In the genomic region with DNA sequence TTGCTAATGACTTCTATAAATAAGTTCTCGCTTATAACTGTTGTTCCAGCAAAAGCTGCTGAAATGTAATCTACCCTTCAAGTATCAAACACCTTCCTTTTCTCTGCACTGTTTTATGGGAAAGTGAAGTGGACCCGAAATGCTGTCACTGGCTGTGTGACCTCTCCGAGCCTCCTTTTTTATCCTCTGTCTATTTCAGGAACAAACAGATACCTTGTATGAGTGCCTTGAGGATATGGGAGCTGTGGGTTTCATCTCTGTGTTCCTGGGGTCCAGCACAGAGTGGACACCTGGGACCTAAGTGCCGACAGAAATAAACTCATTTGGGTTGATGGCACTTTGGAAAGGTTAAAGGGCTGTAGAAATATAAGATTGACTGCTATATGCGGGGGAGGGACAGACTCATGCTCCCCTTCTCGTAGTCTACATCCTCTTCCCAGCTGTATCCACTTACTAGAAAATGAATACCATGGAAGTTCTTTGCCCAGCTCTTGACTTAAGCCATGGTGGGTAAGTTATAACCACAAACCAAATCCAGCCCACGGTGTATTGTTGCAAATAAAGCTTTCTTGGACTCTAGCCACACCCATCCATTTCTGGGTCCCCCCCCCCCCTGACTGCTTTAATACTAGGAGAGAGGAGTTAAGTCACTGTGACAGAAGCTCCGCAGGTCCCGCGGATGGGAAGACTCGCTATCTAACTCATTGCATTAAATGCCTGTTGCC, we compare ENCODE assay signal across 20 mouse cellular contexts.
DNase-seq lines count a peak whose midpoint lies in the region; ATAC-seq and TF ChIP-seq lines count a peak whose summit lies in the region.
"Had no signal": no experiment of that assay in that cellular context is flagged by ENCODE, and none has a peak within 500 bp of the region (broad histone marks: within the 10 kb centered on the region; RNA-seq: fewer than 3 reads in every experiment).

No protein-coding gene starts in this region.

- no peak for TF ChIP-seq POLR2A in thymus, adult 2 months (IDR thresholded peaks at IDR 0.05; ENCODE audit: control insufficient read depth, extremely low read depth, insufficient read depth, low read length, poor library complexity)

- H3K27ac ChIP-seq in heart, embryonic 12.5 days (ENCODE audit: poor library complexity, severe bottlenecking) = no peak overlapping the region
- peak overlapping the region; percentile 8; the same call in 1 of the 2 replicates for H3K27ac ChIP-seq in heart, embryonic 16.5 days (ENCODE audit: low read length)
- H3K27ac ChIP-seq in embryonic facial prominence, embryonic 13.5 days = no peak overlapping the region
- H3K27ac ChIP-seq in thymus, adult 2 months (ENCODE audit: control insufficient read depth, insufficient read depth, low read length) = no peak overlapping the region
- H3K27ac ChIP-seq: forebrain, embryonic 12.5 days; hindbrain, embryonic 12.5 days had no signal

- no peak for TF ChIP-seq CTCF in thymus, adult 2 months (IDR thresholded peaks at IDR 0.05; ENCODE audit: borderline replicate concordance, control insufficient read depth, extremely low read depth, insufficient read depth, low read length, poor library complexity)

- H3K36me3 ChIP-seq in heart, embryonic 12.5 days = no peaks in the 10 kb centered on the region
- H3K36me3 ChIP-seq in heart, embryonic 16.5 days (ENCODE audit: control insufficient read depth, insufficient read depth) = no peaks in the 10 kb centered on the region
- H3K36me3 ChIP-seq in embryonic facial prominence, embryonic 13.5 days = no peaks in the 10 kb centered on the region
- no peaks in the 10 kb centered on the region for H3K36me3 ChIP-seq in thymus, adult 2 months (ENCODE audit: control insufficient read depth, insufficient read depth, low read length)
- H3K36me3 ChIP-seq: forebrain, embryonic 12.5 days; hindbrain, embryonic 12.5 days had no signal

- peak overlapping the region; percentile 19; the same call in 1 of the 2 replicates for H3K4me2 ChIP-seq in heart, embryonic 12.5 days
- peak overlapping the region; percentile 28 for H3K4me2 ChIP-seq in heart, embryonic 16.5 days (ENCODE audit: low read depth, low read length)
- peak overlapping the region; percentile 36 for H3K4me2 ChIP-seq in embryonic facial prominence, embryonic 13.5 days
- H3K4me2 ChIP-seq: forebrain, embryonic 12.5 days; heart, embryonic 11.5 days; hindbrain, embryonic 12.5 days had no signal

- no peaks in the 10 kb centered on the region for H3K27me3 ChIP-seq in heart, embryonic 12.5 days (replicated peaks)
- H3K27me3 ChIP-seq in heart, embryonic 16.5 days (ENCODE audit: control insufficient read depth, insufficient read depth, low read length) = no peaks in the 10 kb centered on the region
- H3K27me3 ChIP-seq in embryonic facial prominence, embryonic 13.5 days = no peaks in the 10 kb centered on the region
- H3K27me3 ChIP-seq in thymus, adult 2 months (ENCODE audit: control insufficient read depth, insufficient read depth, low read length) = no peaks in the 10 kb centered on the region
- H3K27me3 ChIP-seq: forebrain, embryonic 12.5 days; hindbrain, embryonic 12.5 days had no signal

- DNase-seq in heart, adult 11 months = no peak
- no peak for DNase-seq in heart, postnatal 36 days
- no peak for DNase-seq in adrenal gland, postnatal 14 days
- DNase-seq in thymus, adult 2 months = no peak
- DNase-seq: adrenal gland, postnatal 10 days; cerebellum, adult 11-12 months; cerebellum, adult 9-10 months; cerebellum, postnatal 25 days; forebrain, postnatal 0 days; gastrocnemius, postnatal 25 days; heart, postnatal 4 days had no signal

- intact Hi-C loops in heart, postnatal 36 days (cut with DNase I) = no loop called here

- peaks cover 21% of the 10 kb centered on the region for H3K4me1 ChIP-seq in heart, embryonic 12.5 days (replicated peaks)
- H3K4me1 ChIP-seq in heart, embryonic 16.5 days (ENCODE audit: control insufficient read depth, insufficient read depth, low read length) = peaks cover 7% of the 10 kb centered on the region; the same call in 1 of the 2 replicates
- H3K4me1 ChIP-seq in embryonic facial prominence, embryonic 13.5 days = peaks cover 16% of the 10 kb centered on the region
- H3K4me1 ChIP-seq in thymus, adult 2 months (replicated peaks; ENCODE audit: control insufficient read depth, insufficient read depth, low read length) = no peaks in the 10 kb centered on the region
- H3K4me1 ChIP-seq: forebrain, embryonic 12.5 days; hindbrain, embryonic 12.5 days had no signal

- ATAC-seq in heart, embryonic 12.5 days (ENCODE audit: insufficient number of reproducible peaks, low FRiP score) = peak; percentile 36; the same call in 1 of the 2 replicates
- ATAC-seq in heart, embryonic 16.5 days (replicated peaks; ENCODE audit: extremely low read depth, insufficient read depth, low FRiP score) = peak; percentile 77; the same call in 1 of the 2 replicates
- peak; percentile 64; the same call in 1 of the 2 replicates for ATAC-seq in embryonic facial prominence, embryonic 13.5 days (ENCODE audit: insufficient number of reproducible peaks, insufficient read depth, low FRiP score, low TSS enrichment, low read depth)
- ATAC-seq: forebrain, postnatal 0 days; hindbrain, embryonic 16.5 days; inflammation-experienced regulatory T-cells, adult 6 months; intestine, postnatal 0 days had no signal

- no peaks in the 10 kb centered on the region for H3K9me3 ChIP-seq in heart, embryonic 12.5 days (replicated peaks)
- no peaks in the 10 kb centered on the region for H3K9me3 ChIP-seq in heart, embryonic 16.5 days (replicated peaks; ENCODE audit: control insufficient read depth, low read length)
- no peaks in the 10 kb centered on the region for H3K9me3 ChIP-seq in embryonic facial prominence, embryonic 13.5 days
- H3K9me3 ChIP-seq: forebrain, embryonic 12.5 days; hindbrain, embryonic 12.5 days had no signal

- no peak overlapping the region for H3K9ac ChIP-seq in heart, embryonic 12.5 days
- no peak overlapping the region for H3K9ac ChIP-seq in heart, embryonic 16.5 days (ENCODE audit: low read length)
- no peak overlapping the region for H3K9ac ChIP-seq in embryonic facial prominence, embryonic 13.5 days
- H3K9ac ChIP-seq: forebrain, embryonic 12.5 days; forebrain, postnatal 0 days; hindbrain, embryonic 12.5 days had no signal

- H3K4me3 ChIP-seq in heart, embryonic 12.5 days = no peak overlapping the region
- H3K4me3 ChIP-seq in heart, embryonic 16.5 days (ENCODE audit: low read length) = no peak overlapping the region
- H3K4me3 ChIP-seq in embryonic facial prominence, embryonic 13.5 days = no peak overlapping the region
- H3K4me3 ChIP-seq in thymus, adult 2 months (ENCODE audit: control insufficient read depth, insufficient read depth, low read length) = no peak overlapping the region
- H3K4me3 ChIP-seq: forebrain, embryonic 12.5 days; hindbrain, embryonic 12.5 days had no signal

- 64% methylated on average over 11 of the region's 11 CpGs for WGBS in heart, embryonic 12.5 days
- WGBS in heart, embryonic 16.5 days = 52% methylated on average over 11 of the region's 11 CpGs
- 45% methylated on average over 11 of the region's 11 CpGs for WGBS in embryonic facial prominence, embryonic 13.5 days
- WGBS in thymus, adult 2 months = 86% methylated on average over 11 of the region's 11 CpGs
